Mouse (Mus musculus): ENCODE results near the gene Olfr155.

The Olfr155 gene

DNA sequence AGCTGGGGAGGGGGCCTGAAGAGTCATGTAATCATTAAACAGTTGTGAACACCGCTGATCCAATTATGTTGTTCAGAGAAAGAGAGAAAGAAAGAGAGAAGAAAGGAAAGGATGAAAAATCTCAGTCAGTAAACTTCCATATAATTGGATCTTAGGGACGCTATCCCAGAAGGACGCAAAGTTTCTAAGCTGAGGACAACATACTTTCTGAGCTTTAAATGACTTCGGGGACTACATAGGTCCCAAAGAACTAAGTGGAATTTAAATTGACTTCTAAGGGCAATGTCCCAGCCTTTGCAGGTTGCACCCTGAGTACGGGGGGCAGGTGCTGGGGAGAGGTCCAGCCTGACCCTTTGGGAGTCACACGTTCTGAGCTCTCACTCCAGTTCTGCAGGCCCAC, at the start of gene Olfr155:
Gene Olfr155, plus strand, starts transcription at position 301 of the 400 bp plus-strand sequence.
- no peak for DNase-seq

DNA sequence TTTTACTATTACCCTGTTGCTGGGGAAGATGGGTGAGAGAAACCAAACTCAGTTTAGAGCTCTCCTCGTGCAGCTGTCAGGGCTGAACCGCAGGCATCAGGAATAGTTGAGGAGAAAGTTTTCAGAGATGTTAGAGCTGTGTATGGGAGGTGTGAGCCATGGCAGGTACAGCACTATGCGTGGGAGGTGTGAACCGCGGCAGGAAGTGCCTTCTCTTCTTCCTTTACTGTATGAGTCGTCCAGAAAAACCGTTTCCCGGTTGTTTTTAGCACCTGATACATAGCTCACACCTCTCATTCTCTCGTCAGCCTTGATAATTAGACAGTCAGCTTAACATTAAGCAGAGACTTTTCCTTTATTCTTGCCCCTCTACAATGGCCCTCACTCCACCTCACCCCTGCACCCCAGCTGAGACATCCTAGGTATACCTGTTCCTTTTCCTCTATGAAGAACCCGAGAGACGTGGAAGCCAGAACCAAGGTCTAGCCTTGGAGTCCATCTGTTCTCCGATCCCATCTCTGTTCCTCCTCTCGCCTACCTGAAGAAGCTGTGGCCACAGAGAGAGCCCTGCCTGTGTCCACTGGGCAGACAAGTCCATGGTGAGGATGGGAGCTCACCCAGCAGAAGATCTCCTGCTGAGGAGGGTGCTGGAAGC, 28.3 kb upstream of the Olfr155 start:
- no peak for DNase-seq

DNA sequence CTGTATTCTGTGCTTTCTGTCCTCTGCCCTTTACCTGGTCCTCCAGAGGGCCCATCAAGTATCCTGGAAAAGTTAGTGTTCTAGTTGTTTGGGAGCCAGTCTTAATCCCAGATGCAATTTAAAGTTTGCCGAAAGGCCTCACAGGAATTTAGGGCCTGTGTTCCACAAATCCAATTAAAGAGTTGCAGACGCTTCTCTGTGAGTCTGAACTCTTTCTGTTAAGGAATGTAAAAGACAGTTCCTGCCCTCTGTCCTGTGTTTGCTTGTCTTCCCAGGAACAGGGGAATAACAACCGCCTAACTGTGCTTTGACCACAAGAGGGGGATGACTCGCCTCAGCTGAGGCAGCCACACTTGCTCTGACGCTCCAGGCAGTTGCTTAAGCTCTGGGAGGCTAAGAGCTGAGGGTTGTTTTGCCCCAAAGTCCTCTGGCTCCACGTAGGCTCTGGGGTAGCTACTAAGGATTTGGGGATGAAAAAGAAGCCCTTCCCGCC, 27.5 kb upstream of the Olfr155 start, which contains the start of gene Olfr156:
Gene Olfr156, minus strand, starts transcription at position 51 of the 493 bp plus-strand sequence.
- no peak for DNase-seq

DNA sequence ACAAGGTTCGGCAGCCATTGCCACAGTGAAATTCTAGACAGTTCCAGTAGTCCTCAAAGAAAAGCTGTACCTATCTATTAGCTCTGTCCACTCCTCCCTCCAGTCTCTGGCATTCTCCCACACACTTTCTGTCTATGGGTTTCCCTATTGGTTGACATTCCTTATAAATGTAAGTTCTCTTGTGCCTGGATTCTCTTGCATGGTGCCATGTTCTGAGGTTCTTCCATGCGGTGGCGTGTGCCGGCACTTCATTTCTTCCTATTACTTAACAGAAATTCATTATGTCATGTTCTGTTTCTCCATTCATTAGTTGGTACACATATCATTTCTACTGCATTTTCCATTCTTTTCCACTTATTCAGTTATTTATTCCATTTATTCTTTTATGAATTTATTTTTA, 22.6 kb upstream of the Olfr155 start:
- no peak for DNase-seq

DNA sequence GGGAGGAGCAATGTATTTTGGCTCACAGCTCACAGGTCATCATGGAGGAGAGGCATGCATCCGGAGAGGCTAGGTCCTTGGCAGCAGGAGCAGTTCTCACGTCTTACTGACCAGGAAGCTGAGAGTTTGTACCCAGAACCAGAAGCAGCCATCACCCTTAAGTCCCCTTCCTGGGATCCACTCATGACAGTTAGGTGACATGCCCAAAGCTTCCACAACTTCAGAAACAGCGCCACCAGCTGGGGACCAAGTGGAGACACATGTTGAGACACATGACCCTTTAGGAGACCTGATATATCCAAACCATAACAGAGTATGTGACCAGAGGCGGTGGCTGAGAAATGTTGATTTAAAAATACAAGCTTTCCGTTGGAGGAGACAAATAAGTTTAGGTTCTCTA, 19.3 kb upstream of the Olfr155 start:
- DNase-seq: no peak

DNA sequence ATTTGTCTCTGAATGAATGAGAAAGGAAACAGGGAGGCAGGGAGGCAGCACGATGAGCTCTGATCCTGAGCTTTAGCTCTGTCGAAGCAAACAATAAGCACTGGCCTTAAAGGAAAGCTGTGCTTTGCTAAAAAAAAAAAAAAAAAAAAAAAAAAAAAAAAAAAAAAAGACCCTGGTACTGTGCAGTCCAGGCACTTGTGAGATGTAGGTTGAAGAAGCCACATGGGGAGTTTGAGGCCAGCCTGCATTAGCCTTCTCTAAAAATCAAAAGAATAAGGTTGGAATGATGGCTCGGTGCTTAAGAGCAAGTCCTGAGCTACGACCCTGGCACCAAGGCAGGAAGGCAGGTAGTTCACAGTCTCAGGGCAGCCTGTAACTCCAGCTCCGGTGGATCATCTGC, 17.6 kb upstream of the Olfr155 start:
- no peak for DNase-seq

DNA sequence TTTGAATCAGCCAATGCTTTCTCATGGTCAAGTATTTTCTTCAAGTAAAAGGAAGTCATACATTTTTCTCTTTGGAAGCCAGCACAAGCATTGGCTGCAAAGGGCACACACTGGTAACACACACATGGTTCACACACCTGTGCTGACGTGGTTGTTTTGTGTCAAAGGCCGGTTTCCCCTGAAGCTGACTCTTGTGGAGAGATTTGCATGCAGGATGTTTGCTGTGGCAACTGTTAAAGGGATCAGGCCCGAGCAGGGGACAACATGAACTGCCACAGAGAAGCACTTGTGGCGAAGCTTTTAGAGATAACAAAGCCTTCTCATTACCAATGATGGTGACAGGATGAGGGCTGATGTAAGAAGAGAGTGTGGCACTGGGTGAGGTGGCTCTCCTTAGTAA, 16.6 kb upstream of the Olfr155 start:
- no peak for DNase-seq

DNA sequence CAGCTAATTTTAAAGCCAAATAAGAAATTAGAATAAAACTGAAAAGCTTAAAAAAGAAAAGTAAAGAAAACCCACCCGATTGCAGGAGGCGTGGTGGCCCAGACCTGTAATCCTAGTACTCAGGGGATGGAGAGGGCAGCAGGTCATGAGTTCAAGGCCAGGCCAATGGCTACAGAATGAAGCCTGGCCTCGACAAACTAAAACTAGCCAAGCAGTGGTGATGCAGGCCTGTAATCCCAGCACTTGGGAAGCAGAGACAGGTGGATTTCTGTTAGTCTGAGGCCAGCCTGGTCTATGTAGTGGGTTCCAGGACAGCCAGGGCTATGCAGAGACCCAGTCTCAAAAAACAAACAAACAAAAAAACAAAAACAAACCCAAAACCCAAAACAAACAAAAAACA, 13.0 kb upstream of the Olfr155 start:
- no peak for DNase-seq

DNA sequence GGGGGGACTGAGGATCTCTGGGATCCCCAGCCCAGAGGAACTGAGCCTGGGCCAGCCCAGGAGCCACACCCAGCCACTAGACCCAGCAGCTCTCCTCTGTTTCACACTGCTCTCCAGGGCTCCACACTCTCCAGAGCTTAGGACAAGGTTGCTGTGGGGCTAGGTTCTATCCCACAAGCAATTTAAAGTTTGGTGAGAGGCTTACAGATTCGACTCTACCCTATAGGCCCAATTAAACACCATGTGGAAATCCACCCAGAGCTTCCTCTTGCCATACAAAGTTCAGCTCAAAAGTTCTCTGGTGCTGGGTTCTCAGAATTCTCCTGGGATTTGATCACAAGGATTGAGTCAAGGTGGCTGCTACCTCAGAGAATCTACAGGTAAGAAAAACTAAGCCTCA, 11.3 kb upstream of the Olfr155 start, which contains the start of gene Olfr157:
Gene Olfr157, minus strand, starts transcription at position 101 of the 400 bp plus-strand sequence.
- no peak for DNase-seq

DNA sequence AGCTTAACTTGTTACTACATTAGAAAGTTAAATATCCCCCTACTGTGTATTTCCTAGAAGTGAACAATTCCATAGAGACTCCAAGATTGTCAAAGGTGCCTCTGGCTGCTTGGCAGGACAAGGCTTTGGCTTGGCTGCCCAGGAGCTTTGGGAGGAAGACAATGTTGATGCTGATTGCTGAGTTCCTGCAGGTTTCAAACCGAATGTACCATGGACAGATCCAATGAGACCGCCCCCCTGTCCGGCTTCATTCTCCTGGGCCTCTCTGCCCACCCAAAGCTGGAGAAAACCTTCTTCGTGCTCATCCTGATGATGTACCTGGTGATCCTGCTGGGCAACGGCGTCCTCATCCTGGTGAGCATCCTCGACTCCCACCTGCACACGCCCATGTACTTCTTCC, 2.7 kb downstream of the Olfr155 start:
- DNase-seq: no peak

DNA sequence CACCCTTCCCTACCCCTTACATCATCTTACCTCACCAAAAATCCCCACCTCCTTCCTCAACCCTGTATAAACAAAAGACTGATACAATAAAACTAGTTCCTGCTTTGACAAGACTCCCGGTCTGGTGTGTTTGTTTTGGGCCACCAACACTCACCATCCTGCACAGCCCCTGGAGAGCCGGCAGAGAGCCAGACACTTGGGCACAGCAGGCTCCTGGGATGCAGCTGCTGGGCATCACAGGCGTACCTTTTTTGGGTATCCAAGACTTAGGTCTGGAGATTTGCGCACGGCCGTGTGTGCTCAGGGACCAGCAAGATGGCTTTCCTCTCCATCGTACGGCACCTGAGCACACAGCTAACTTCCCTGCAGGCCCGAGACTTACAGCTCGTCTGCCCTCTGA, 8.5 kb downstream of the Olfr155 start:
- no peak for DNase-seq

DNA sequence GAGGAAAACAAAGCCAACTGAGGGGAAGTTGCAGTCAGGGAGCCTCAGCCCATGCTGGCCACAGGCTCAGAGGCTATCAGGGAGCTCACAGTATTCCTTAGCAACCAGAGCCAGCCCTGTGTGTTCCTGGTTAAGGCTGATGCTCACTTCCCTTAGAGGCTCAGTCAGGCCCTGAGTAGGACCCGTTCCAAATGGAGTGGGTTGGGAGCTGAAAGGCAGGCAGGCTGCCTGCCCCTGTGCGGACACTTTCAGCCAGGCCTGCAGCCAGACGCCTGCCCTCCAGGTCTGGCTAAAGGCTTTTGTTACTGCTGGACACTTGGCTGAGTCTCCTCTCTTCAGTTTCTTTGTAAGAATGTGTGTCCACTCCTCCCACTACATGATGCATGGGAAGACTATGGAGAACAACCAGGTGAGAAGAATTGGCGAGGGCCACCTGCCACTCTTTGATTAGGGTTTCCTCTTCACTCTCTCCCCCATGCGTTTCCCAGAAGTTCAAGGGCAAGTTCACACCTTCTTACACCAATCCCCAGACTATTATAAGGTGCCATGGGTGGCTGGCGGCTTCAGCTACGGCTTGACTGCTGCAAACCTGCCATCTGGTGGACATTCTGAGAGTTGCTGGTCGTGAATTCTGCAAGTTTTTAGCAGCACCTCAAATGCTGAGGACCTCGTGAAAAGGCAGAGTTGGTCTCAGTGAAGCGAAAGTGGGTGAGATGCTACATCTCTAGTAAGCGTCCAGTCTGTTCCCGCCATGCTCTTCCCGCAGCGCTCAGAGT, 9.6 kb downstream of the Olfr155 start:
- peak; percentile 32 for DNase-seq

DNA sequence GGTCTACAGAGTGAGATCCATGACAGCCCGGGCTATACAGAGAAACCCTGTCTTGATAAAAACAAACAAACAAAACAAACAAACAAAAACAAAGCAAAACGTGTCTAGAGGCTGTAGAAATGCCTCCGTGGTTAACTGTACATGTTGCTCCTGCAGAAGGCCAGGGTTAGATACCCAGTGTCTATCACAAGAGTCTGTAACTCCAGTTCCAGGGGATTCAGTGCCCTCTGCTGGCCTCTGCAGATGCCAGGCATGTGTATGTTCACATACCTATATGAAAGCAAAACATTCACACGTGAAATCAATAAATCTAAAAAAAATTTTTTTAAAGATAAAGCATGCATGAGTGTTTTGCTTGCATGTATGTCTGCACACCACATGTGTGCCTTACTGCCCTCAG, 11.9 kb downstream of the Olfr155 start:
- DNase-seq: no peak

DNA sequence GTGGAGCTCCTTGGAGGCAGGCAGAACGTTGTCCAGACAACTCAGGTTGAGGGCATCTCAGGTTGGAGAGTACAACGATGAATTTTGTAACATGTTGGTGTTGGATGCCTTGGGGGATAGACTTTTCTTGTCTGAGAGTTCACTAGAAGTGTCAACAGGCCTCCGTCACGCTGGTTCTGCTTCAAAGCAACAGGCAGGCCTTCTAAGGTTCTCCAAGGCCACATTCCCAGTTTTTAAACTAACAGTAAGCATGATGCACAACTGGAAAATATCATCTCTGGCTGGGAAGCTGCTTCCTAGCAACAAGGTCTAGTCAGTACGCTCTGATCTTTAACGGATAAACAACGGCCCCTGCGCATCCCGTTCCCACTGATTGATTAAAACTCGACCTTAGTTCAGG, 18.5 kb downstream of the Olfr155 start:
- DNase-seq: no peak

DNA sequence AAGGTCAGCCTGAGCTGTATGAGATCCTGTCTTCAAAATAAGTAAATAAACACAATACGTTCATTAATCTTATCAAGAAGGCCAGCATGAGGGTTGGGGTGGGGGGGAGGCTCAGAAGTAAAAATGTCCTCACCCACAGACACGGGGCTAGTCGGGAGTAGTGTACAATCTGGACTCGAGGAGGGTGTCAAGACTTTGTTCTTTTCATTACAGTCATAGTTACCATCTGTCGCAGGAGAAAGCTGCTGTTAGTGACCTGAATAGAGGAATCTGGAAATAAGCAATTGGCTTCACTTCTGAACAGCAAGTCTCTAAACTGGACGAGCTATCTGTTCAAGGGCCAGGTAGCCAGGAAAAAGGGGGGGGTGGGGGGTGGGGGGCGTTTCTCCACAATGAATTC, 23.1 kb downstream of the Olfr155 start:
- no peak for DNase-seq

DNA sequence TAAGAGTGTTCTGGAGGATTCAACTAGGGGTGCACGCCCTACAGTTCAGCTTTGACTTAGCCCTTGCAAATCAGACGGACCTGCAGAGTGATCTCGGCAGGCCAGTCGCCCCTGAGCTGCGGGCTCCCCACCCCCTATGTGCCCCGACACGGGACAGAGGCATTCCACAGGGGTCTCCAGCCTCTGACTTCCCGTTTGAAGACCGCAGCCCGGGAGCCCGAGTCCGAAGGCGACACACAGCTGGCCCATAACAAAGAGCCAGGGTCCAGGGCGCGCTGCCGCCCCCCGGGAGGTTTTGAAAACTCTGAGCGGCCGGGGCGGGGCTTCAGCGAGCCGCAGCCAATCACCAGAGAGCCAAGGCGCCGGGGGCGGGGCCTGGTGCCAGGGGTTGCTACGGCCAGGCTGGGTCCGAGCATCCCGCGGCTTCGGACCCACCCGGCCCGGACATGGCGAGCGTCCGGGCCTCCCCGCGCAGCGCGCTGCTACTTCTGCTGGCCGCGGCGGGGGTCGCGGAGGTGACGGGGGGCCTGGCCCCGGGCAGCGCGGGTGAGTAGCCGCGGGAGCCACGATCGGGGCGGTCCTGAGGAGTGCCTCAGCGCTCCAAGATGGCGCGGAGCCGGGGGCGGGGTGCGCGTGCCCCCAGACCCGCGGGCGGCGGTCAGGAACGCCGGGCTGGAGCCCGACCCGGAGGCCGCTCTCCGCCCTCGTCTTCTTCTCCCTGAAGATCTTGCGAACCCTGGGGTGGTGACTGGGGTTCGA, 24.0 kb downstream of the Olfr155 start, which contains the start of gene Reck:
Gene Reck, plus strand, starts transcription at position 371 of the 759 bp plus-strand sequence.
- peak; percentile 72 for DNase-seq

DNA sequence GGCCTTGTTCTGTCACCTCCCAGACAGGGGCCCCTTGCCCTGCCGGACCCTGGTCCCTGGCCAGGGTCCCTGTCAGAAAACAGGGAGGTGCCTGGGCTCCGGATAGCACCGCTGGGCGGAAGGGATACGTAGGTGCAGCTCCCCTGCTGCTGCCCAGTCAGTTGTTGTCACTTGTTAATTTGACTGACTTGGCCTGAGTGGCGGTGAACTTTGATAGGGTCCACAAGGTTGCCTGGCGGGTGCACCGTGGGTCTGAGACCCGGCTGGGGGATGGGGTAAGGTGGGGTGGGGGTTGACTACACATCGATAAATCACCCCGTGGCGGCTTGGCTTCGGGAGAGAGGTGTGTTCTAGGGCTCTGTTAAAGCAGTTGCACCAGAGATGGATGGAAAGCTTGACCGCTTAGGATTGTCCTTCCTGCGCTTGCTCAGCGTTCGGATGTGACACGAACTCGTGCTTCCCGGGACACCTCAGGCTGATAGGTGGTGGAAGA, 24.6 kb downstream of the Olfr155 start:
- DNase-seq: peak; percentile 19

DNA sequence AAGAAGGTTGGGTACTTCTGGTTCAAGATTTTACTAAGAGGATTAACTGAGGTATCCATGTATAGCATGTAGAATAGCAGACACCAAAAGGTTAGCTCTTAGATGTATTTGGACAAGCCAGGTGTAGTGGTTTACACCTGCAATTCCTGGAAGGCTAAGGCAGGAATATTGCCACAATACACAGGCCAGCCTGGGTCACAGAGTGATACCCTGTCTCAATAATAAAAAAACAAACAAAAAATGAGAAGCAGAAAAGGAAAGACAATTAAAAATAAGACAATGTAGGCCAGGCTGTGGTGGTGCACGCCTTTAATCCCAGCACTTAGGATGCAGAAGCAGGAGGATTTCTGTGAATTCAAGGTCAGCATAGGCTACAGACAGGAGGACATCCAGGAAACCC, 25.9 kb downstream of the Olfr155 start:
- no peak for DNase-seq

DNA sequence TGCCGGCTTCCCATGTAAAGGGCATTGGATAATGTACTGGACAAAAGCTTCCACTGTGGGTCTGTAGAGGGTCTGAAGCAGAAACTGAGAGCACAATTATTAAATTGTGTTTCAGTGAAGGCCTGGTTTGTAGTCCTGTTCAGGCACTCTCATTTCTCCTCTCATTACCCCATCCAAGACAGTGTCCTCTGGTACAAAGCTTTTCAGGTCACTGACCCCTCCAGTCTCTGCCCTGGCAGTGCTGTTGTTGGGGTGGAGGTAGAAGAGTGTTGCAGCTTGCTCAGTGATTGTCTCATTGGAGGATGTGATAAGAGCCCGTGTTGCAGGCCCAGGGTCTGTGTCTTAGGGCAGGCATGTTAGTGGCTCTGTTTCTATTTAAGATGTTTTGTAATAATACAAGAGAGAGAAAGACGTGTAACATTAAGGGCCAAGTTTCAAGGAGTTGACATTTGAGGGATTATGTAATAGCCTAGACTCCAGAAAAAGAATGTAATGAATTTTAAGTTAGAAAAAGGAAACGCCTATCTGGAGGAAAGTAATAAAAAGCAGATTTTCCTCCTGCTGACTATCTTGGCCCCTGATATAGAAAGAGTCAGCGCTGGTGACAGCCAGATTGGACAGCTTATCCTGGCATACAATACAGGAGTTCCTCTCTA, 26.9 kb downstream of the Olfr155 start:
- no peak for DNase-seq

DNA sequence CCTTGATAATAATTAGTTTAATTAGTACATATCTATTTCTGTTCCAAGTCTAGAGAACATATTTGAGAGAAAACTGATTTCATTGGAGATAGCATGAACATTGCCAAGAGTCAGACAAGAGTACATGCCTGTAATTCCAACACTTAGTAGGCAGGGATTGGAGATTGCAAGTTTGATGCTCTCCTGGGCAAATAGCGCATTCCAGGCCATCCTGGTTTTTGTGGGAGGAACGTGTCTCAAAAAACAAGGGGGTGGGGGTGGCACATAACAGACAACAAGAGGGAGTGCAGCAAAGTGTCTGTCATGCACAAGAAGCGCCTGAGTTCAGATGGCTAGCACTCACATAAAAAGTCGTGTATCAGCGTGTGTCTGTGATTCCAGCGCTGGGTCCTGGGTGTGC, 28.2 kb downstream of the Olfr155 start:
- DNase-seq: no peak

DNA sequence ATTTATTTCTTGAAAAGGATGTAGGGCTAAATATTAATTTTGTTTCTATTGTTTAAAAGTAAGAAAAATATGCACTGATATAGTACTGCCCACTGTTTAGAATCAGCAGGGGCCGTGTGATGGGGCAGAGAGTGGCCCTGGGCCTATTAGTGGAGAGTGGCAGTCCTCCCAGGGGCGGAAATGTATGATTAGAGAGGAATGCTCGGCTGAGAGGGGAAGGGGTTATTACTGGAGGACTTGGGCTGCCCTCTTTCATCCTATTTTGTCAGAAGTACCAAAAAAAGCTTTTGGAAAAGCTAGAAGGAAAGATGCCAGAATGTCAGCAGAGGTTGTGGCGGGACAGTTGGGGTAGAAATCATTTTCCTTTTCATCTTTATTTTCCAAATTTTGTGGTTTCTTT, 32.8 kb downstream of the Olfr155 start:
- DNase-seq: no peak

DNA sequence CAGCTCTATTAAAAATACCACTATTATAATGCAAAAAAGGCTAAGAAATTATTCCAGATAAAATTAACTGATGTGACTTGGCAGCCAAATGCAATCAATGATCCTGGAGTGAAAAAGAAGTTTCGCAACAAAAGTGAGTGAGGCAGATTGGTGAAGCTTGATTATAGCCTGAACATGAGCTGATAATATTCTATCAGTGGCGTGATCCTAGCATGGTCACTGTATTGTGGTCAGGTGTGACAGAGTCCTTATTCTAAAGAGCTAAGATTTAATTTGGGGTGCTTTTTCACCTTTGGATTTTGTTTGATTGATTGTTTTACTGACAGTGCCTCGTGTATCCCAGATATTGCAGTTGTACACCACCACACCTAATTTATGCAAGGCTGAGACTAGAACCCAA, 39.9 kb downstream of the Olfr155 start:
- no peak for DNase-seq

DNA sequence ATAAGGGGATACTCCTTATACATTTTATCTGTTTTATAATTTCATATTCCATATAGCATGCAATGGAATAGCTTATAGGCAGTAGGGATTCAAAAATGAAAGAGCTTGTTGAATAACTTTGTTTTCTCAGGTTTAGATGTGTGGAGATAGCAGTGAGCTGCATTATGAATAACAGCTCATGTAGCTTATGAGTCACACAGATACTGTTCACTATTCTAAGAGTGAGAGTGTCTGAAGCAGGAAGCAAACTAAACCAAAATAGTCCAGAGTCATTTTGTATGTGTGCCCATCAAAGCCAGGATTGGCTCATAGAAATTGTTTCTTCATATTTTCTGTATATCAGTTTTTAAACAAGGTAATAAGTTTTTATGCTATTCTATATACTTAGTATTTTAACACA, 45.8 kb downstream of the Olfr155 start:
- DNase-seq: no peak

Data from cerebellum, adult 11-12 months (tissue).